Mouse (Mus musculus) skeletal muscle tissue, postnatal 0 days (tissue): ENCODE data around the gene Olfr1313. TPM values are rescaled to one million over a fixed set of nuclear protein-coding genes. Genes with fewer than 3 reads are reported as not detected.

ENCODE experiments used
- polyA plus RNA-seq: library from polyadenylated mRNA; unstranded; fragments of >200 nt; fragmentation: Nextera tagmentation; extraction: Ambion mirVana; gene quantifications from 2 replicates; pipeline ENCODE4 v1.2.1, GENCODE M21; 2015

Olfr1313 gene
- polyA plus RNA-seq = not detected in 2 replicates

DNA sequence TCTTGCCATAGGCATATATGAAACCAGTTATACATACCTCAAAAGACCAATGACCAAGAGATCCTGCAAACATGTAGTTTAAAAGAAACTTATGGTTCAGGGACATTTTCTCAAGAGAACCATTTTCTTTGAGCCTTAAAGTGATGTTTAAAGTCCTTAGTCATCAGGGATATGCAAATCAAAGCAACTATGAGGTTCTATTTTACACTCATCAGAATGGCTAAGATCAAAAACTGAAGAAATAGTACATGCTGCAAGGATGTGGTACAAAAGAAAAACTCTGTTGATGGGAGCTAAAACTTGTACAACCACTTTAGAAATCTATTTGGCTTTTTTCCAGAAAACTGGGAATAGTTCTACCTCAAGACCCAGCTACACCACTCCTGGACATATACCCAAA, at the start of gene Olfr1313:
Gene Olfr1313 (minus strand): TSS at position 101 of the 400 bp plus-strand sequence.

DNA sequence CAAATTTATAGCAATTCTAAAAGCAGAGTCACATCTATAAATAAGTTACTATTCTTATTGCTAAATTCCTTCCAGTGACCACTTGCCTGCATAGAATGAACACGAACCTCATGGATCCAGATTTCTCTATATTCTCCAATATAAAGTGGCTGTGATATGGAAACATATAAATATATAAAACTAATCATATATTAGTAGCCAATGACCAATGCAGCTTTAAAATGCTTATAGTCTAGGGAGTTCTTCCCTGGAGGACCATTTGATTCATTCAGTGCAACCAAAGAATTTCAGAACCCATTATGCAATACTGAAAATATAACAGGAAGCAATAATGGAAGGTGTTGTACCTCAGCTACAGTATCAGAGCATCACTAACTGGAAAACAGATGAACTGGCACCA, 37.7 kb upstream of the Olfr1313 start, which contains the start of gene Olfr1315-ps1:
Gene Olfr1315-ps1 (minus strand): TSS at position 101 of the 400 bp plus-strand sequence.

DNA sequence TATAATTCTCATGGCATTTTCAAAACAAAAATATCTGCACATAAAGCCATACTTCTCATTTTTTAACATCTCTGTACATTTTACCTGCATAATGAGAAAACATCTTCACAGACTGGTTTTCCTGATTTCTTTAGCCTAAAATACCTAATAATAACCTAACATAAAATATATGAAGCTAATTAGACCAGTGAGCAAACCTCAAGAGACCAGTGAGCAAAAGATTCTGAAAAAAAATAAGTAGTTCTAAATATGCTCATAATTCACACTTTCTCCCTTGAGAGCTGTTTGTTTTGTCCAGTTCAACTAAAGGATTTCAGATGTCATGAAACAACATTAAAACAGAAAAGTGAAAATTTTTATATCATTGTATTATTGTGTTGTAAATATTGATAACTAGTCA, 19.0 kb upstream of the Olfr1313 start, which contains the start of gene Olfr1314:
Gene Olfr1314 (minus strand): TSS at position 101 of the 400 bp plus-strand sequence.

DNA sequence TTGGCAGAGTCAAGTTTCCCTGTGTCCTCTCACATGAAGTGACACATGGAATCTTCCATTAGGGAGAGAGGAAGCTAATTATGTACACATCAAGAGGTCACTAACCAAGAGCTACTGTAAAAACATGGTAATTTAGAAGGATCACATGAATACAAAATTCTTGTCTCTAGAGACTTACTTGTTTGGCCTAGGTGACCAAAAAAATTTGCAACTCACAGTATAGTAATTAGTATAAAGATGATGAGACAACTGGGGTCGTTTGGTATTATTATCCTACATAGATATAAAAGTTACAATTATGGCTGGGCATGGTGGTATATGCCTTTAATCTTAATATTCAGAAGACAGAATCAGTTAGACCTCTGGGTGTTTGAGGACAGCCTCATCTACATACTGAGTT, 27.5 kb downstream of the Olfr1313 start, which contains the start of gene Olfr1312:
Gene Olfr1312 (minus strand): TSS at position 101 of the 400 bp plus-strand sequence.

DNA sequence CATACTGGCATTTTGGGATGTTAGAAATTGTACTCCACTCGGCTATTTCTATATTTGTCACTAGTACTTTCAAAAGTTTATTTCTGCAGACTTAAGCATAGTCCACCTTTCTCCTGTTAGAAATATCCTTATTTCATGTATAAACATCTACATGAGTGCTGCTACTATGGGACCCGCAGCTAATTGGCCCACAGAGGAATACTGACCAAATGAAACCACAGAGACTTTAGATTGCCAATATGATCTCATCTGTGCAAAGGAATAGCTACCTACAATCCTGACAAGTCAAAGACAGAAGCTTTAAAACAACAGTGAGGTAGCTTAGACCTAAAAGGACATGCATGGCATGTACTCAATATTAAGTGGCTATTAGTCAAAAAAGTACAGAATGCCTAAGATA, 53.3 kb downstream of the Olfr1313 start, which contains the start of gene Olfr1311:
Gene Olfr1311 (minus strand): TSS at position 101 of the 400 bp plus-strand sequence.

Other genes starting within 250 kb of the Olfr1313 start
- not detected in 2 replicates for gene Olfr1305, start 200.7 kb downstream of the Olfr1313 start, polyA plus RNA-seq
- not detected in 2 replicates for gene Olfr1306, start 161.6 kb downstream of the Olfr1313 start, polyA plus RNA-seq
- 0.01 TPM in 1 of 2 replicates, not detected in the other for gene Olfr1307, start 128.4 kb downstream of the Olfr1313 start, polyA plus RNA-seq
- gene Olfr1308, start 112.9 kb downstream of the Olfr1313 start, polyA plus RNA-seq = not detected in 2 replicates
- not detected in 2 replicates for gene Olfr1309, start 87.6 kb downstream of the Olfr1313 start, polyA plus RNA-seq
- not detected in 2 replicates for gene Olfr1310, start 65.1 kb downstream of the Olfr1313 start, polyA plus RNA-seq
- gene Olfr1311, start 53.4 kb downstream of the Olfr1313 start, polyA plus RNA-seq = not detected in 2 replicates
- gene Olfr1312, start 27.6 kb downstream of the Olfr1313 start, polyA plus RNA-seq = not detected in 2 replicates
- gene Olfr1314, start 18.9 kb upstream of the Olfr1313 start, polyA plus RNA-seq = not detected in 2 replicates
- gene Olfr1315-ps1, start 37.6 kb upstream of the Olfr1313 start, polyA plus RNA-seq = not detected in 2 replicates
- not detected in 2 replicates for gene Olfr1316, start 57.1 kb upstream of the Olfr1313 start, polyA plus RNA-seq
- gene Olfr1317, start 62.5 kb upstream of the Olfr1313 start, polyA plus RNA-seq = not detected in 2 replicates
- gene Olfr1318, start 76.4 kb upstream of the Olfr1313 start, polyA plus RNA-seq = not detected in 2 replicates
- gene Lpcat4, start 161.6 kb upstream of the Olfr1313 start, polyA plus RNA-seq = 1.5 and 3.5 TPM in 2 replicates
- gene Nutm1, start 181.4 kb upstream of the Olfr1313 start, polyA plus RNA-seq = not detected in 2 replicates
- 117 and 122 TPM in 2 replicates for gene Nop10, start 184.1 kb upstream of the Olfr1313 start, polyA plus RNA-seq
- 6.3 and 8.6 TPM in 2 replicates for gene Slc12a6, start 188.0 kb upstream of the Olfr1313 start, polyA plus RNA-seq
- not detected in 2 replicates for gene Gm21985, start 188.5 kb upstream of the Olfr1313 start, polyA plus RNA-seq